Mouse (Mus musculus) MEL (cell line): ENCODE measurements around the gene Spata17. TPM values are rescaled to one million over a fixed set of nuclear protein-coding genes. Genes with fewer than 3 reads are reported as not detected.

ENCODE experiments used
- DNase-seq: peaks from one replicate; pipeline ENCODE4 v3.0.0; 2011; ENCODE audit warnings: low read depth, low spot score
- H3K27ac ChIP-seq: 2 replicates; pipeline ENCODE4 v1.5.1; 2012; ENCODE audit warnings: low read depth, mild to moderate bottlenecking, control low read depth, low read length, moderate library complexity; ENCODE audit not compliant: control insufficient read depth
- H3K27me3 ChIP-seq, 2 experiments: fragments of 150-350 bp in 1 of 2; sonication (generic) in 1 of 2; 2 replicates each; pipeline ENCODE4 v1.6.1; 2012; ENCODE audit warnings: low read length in 2 of 2, mild to moderate bottlenecking in 2 of 2, improper control_type of control experiment in 1 of 2, moderate library complexity in 1 of 2; ENCODE audit not compliant: insufficient read depth in 2 of 2, control insufficient read depth in 1 of 2
- H3K36me3 ChIP-seq, 2 experiments: 2 replicates each; pipeline ENCODE4 v1.6.1; 2012 to 2014; ENCODE audit warnings: low read length in 2 of 2, improper control_type of control experiment in 1 of 2, inconsistent platforms in 1 of 2, mild to moderate bottlenecking in 1 of 2; ENCODE audit not compliant: insufficient read depth in 2 of 2, control insufficient read depth in 1 of 2
- H3K4me1 ChIP-seq, 2 experiments: fragments of 150-350 bp in 1 of 2; sonication (generic) in 1 of 2; 2 replicates each; pipeline ENCODE4 v1.6.1; 2012; ENCODE audit warnings: low read length in 2 of 2, improper control_type of control experiment in 1 of 2, mild to moderate bottlenecking in 1 of 2; ENCODE audit not compliant: insufficient read depth in 2 of 2, control insufficient read depth in 1 of 2
- H3K4me3 ChIP-seq, 2 experiments: fragments of 150-350 bp in 1 of 2; sonication (generic) in 1 of 2; 2 replicates each; pipeline ENCODE4 v1.5.1; 2012; ENCODE audit warnings: low read depth in 2 of 2, low read length in 2 of 2, mild to moderate bottlenecking in 2 of 2, moderate library complexity in 2 of 2, control low read depth in 1 of 2, improper control_type of control experiment in 1 of 2; ENCODE audit not compliant: control insufficient read depth in 1 of 2, insufficient read depth in 1 of 2
- H3K79me2 ChIP-seq: 2 replicates; pipeline ENCODE4 v1.6.1; 2012; ENCODE audit warnings: mild to moderate bottlenecking, low read length, moderate library complexity; ENCODE audit not compliant: control insufficient read depth, poor library complexity, insufficient read depth
- H3K9ac ChIP-seq: 2 replicates; pipeline ENCODE4 v1.6.1; 2012; ENCODE audit warnings: low read depth, mild to moderate bottlenecking, control low read depth, low read length, moderate library complexity; ENCODE audit not compliant: control insufficient read depth, poor library complexity, severe bottlenecking
- H3K9me3 ChIP-seq: fragments of 150-350 bp; sonication (generic); replicated peaks from 2 replicates; pipeline ENCODE4 v1.6.1; 2012; ENCODE audit warnings: mild to moderate bottlenecking, low read length, improper control_type of control experiment, moderate library complexity; ENCODE audit not compliant: insufficient read depth
- BHLHE40 ChIP-seq: IDR thresholded peaks from 2 replicates; pipeline ENCODE4 v1.6.1; 2012; ENCODE audit warnings: low read depth, mild to moderate bottlenecking, inconsistent platforms, low read length, improper control_type of control experiment, borderline replicate concordance
- CHD2 ChIP-seq: IDR thresholded peaks from 2 replicates; pipeline ENCODE4 v1.6.1; 2011; ENCODE audit warnings: low read length, improper control_type of control experiment
- E2F4 ChIP-seq: IDR thresholded peaks from 2 replicates; pipeline ENCODE4 v1.6.1; 2011; ENCODE audit warnings: low read depth, low read length, improper control_type of control experiment, borderline replicate concordance
- ELF1 ChIP-seq: IDR thresholded peaks from 2 replicates; pipeline ENCODE4 v1.6.1; 2014; ENCODE audit warnings: low read depth, mild to moderate bottlenecking, inconsistent platforms, low read length, improper control_type of control experiment, moderate library complexity
- GABPA ChIP-seq: IDR thresholded peaks from 2 replicates; pipeline ENCODE4 v1.6.1; 2012; ENCODE audit warnings: low read depth, mild to moderate bottlenecking, inconsistent platforms, low read length, improper control_type of control experiment, moderate library complexity
- HCFC1 ChIP-seq: IDR thresholded peaks from 2 replicates; pipeline ENCODE4 v1.6.1; 2012; ENCODE audit warnings: low read depth, mild to moderate bottlenecking, inconsistent platforms, low read length, improper control_type of control experiment, moderate library complexity
- KAT2A ChIP-seq: conservative IDR thresholded peaks from 2 replicates; pipeline ENCODE4 v1.6.1; 2012; ENCODE audit warnings: low read depth, low read length, improper control_type of control experiment, inconsistent platforms
- MAX ChIP-seq: IDR thresholded peaks from 2 replicates; pipeline ENCODE4 v1.6.1; 2011; ENCODE audit warnings: low read length, improper control_type of control experiment
- MAZ ChIP-seq: IDR thresholded peaks from 2 replicates; pipeline ENCODE4 v1.6.1; 2012; ENCODE audit warnings: low read depth, mild to moderate bottlenecking, inconsistent platforms, low read length, improper control_type of control experiment
- MYB ChIP-seq: IDR thresholded peaks from 2 replicates; pipeline ENCODE4 v1.6.1; 2011; ENCODE audit warnings: mild to moderate bottlenecking, low read depth, low read length, improper control_type of control experiment
- NELFE ChIP-seq: IDR thresholded peaks from 2 replicates; pipeline ENCODE4 v1.6.1; 2011; ENCODE audit warnings: low read depth, low read length, improper control_type of control experiment
- POLR2A ChIP-seq, 2 experiments: IDR thresholded peaks; 2 replicates each; pipeline ENCODE4 v1.6.1; 2011 to 2012; ENCODE audit warnings: low read length in 2 of 2, mild to moderate bottlenecking in 2 of 2, control low read depth in 1 of 2, improper control_type of control experiment in 1 of 2, low read depth in 1 of 2, moderate library complexity in 1 of 2; ENCODE audit not compliant: control insufficient read depth in 1 of 2, insufficient read depth in 1 of 2, poor library complexity in 1 of 2
- POLR2AphosphoS2 ChIP-seq: IDR thresholded peaks from 2 replicates; pipeline ENCODE4 v1.6.1; 2011; ENCODE audit warnings: low read length, improper control_type of control experiment
- RAD21 ChIP-seq: IDR thresholded peaks from 2 replicates; pipeline ENCODE4 v1.6.1; 2011; ENCODE audit warnings: mild to moderate bottlenecking, low read depth, low read length, improper control_type of control experiment
- RCOR1 ChIP-seq: IDR thresholded peaks from 2 replicates; pipeline ENCODE4 v1.6.1; 2012; ENCODE audit warnings: low read depth, mild to moderate bottlenecking, inconsistent platforms, low read length, improper control_type of control experiment
- SIN3A ChIP-seq: IDR thresholded peaks from 2 replicates; pipeline ENCODE4 v1.6.1; 2012; ENCODE audit warnings: low read length, improper control_type of control experiment, inconsistent platforms
- SMC3 ChIP-seq: IDR thresholded peaks from 2 replicates; pipeline ENCODE4 v1.6.1; 2011; ENCODE audit warnings: low read depth, low read length, improper control_type of control experiment
- TAL1 ChIP-seq: IDR thresholded peaks from 2 replicates; pipeline ENCODE4 v1.6.1; 2012; ENCODE audit warnings: mild to moderate bottlenecking, inconsistent platforms, low read length, moderate library complexity, mixed read lengths
- TBP ChIP-seq: IDR thresholded peaks from 2 replicates; pipeline ENCODE4 v1.8.0; 2011; ENCODE audit warnings: low read depth, low read length, improper control_type of control experiment
- TCF12 ChIP-seq: IDR thresholded peaks from 2 replicates; pipeline ENCODE4 v1.6.1; 2014; ENCODE audit warnings: low read depth, mild to moderate bottlenecking, inconsistent platforms, low read length, improper control_type of control experiment, moderate library complexity
- USF1 ChIP-seq: IDR thresholded peaks from 2 replicates; pipeline ENCODE4 v1.6.1; 2014; ENCODE audit warnings: low read depth, mild to moderate bottlenecking, inconsistent platforms, low read length, improper control_type of control experiment, moderate library complexity
- ZC3H11A ChIP-seq: IDR thresholded peaks from 2 replicates; pipeline ENCODE4 v1.6.1; 2012; ENCODE audit warnings: low read depth, mild to moderate bottlenecking, inconsistent platforms, low read length, improper control_type of control experiment
- ZNF384 ChIP-seq: IDR thresholded peaks from 2 replicates; pipeline ENCODE4 v1.6.1; 2012; ENCODE audit warnings: low read depth, mild to moderate bottlenecking, inconsistent platforms, low read length, improper control_type of control experiment
- polyA plus RNA-seq, 2 experiments: library from polyadenylated mRNA; stranded (reverse) in 1 of 2; unstranded in 1 of 2; fragments of >175 nt in 1 of 2; fragments of >200 nt in 1 of 2; gene quantifications; 2 replicates each; pipeline versions ENCODE4 v1.2.1 to v1.2.4; 2012; ENCODE audit warnings: low replicate concordance in 2 of 2, low read depth in 1 of 2; ENCODE audit not compliant: insufficient read length in 2 of 2, insufficient read depth in 1 of 2, missing spikeins in 1 of 2
- total RNA-seq: library from RNA; depleted of rRNA; stranded (reverse); fragments of 300-350 nt; gene quantifications from 2 replicates; pipeline ENCODE4 v1.2.3, GENCODE M21; 2012

Spata17 gene
- total and polyA plus RNA-seq, 3 experiments: 0.13 TPM; not detected in 2

GRCm38 (mm10) chr1:187244734-187245133 lies 29.5 kb upstream of the Spata17 start:
- H3K36me3 ChIP-seq: no peaks in the 10 kb centered on the region
- H3K9ac ChIP-seq: no peak overlapping the region
- no peak overlapping the region for H3K27ac ChIP-seq
- H3K4me1 ChIP-seq: no peaks in the 10 kb centered on the region
- no peak for TF ChIP-seq GABPA
- no peak for TF ChIP-seq USF1
- no peak for TF ChIP-seq ZC3H11A
- no peak for TF ChIP-seq KAT2A
- no peak for TF ChIP-seq HCFC1
- TF ChIP-seq ELF1: no peak
- no peak for TF ChIP-seq NELFE
- no peak for TF ChIP-seq TBP
- no peaks in the 10 kb centered on the region for H3K27me3 ChIP-seq
- H3K79me2 ChIP-seq: no peaks in the 10 kb centered on the region
- no peak for DNase-seq
- H3K4me3 ChIP-seq: no peak overlapping the region
- no peaks in the 10 kb centered on the region for H3K9me3 ChIP-seq

GRCm38 (mm10) chr1:187241329-187241728 lies 26.1 kb upstream of the Spata17 start:
- Histone ChIP-seq H3K36me3 (peaks cover 0 to under 1% of the 10 kb centered on the region in 2 experiments; a peak in 2 of 4 replicates), H3K9ac (no peak overlapping the region), H3K79me2 (no peaks in the 10 kb centered on the region), H3K27ac (no peak overlapping the region), H3K4me1 (no peaks in the 10 kb centered on the region), H3K9me3 (no peaks in the 10 kb centered on the region), H3K27me3 (no peaks in the 10 kb centered on the region), H3K4me3 (no peak overlapping the region)
- TF ChIP-seq POLR2AphosphoS2 (no peak), MAX (no peak), CHD2 (no peak), SMC3 (no peak), ELF1 (no peak), RCOR1 (no peak), HCFC1 (no peak), MAZ (no peak), TAL1 (no peak), POLR2A (IDR thresholded peaks at IDR 0.05; ENCODE audit: control insufficient read depth in 1 of 2, insufficient read depth in 1 of 2, low read depth in 1 of 2, low read length in 2 of 2, poor library complexity in 1 of 2) (no peak), GABPA (no peak), RAD21 (no peak), BHLHE40 (no peak), SIN3A (no peak), NELFE (no peak), MYB (no peak), ZC3H11A (no peak), TCF12 (no peak), E2F4 (no peak), ZNF384 (no peak)
- DNase-seq: no peak
